Mouse (Mus musculus): ENCODE data around the gene Samhd1. TPM values are rescaled to one million over a fixed set of nuclear protein-coding genes. Genes with fewer than 3 reads are reported as not detected.
A peak's percentile ranks its signal among the peaks of the same experiment; 100 is the strongest.

Gene Samhd1
- polyA plus RNA-seq, 1 experiment from 2014 or later: 24.9 TPM

GRCm38 (mm10) chr2:157153235-157153634 lies 18.2 kb upstream of the Samhd1 start:
- Histone ChIP-seq H3K9me3 (replicated peaks) (no peaks in the 10 kb centered on the region), H3K4me2 (no peak overlapping the region), H3K4me1 (peaks cover 6% of the 10 kb centered on the region; the same call in 1 of the 2 replicates), H3K4me3 (no peak overlapping the region), H3K9ac (no peak overlapping the region), H3K36me3 (peaks cover 97% of the 10 kb centered on the region), H3K27ac (no peak overlapping the region), H3K27me3 (replicated peaks) (no peaks in the 10 kb centered on the region)
- ATAC-seq: no peak
- 78% methylated on average over 2 of the region's 2 CpGs for WGBS (ENCODE audit: insufficient replicate concordance)

GRCm38 (mm10) chr2:157148417-157148816 lies 13.4 kb upstream of the Samhd1 start:
- Histone ChIP-seq H3K9me3 (replicated peaks) (no peaks in the 10 kb centered on the region), H3K4me2 (no peak overlapping the region), H3K4me3 (no peak overlapping the region), H3K36me3 (peaks cover 91% of the 10 kb centered on the region), H3K4me1 (peaks cover 7% of the 10 kb centered on the region; the same call in 1 of the 2 replicates), H3K9ac (no peak overlapping the region), H3K27ac (no peak overlapping the region), H3K27me3 (replicated peaks) (no peaks in the 10 kb centered on the region)
- ATAC-seq: no peak
- WGBS (ENCODE audit: insufficient replicate concordance): 91% methylated on average over 5 of the region's 5 CpGs

GRCm38 (mm10) chr2:157147397-157148020 lies 12.4 kb upstream of the Samhd1 start:
- peaks cover 82% of the 10 kb centered on the region for H3K36me3 ChIP-seq
- H3K9ac ChIP-seq: no peak overlapping the region
- H3K4me1 ChIP-seq: peaks cover 7% of the 10 kb centered on the region; the same call in 1 of the 2 replicates
- no peaks in the 10 kb centered on the region for H3K27me3 ChIP-seq (replicated peaks)
- WGBS (ENCODE audit: insufficient replicate concordance): 79% methylated on average over 9 of the region's 9 CpGs
- no peak overlapping the region for H3K4me2 ChIP-seq
- H3K9me3 ChIP-seq (replicated peaks): no peaks in the 10 kb centered on the region
- H3K4me3 ChIP-seq: no peak overlapping the region
- no peak for ATAC-seq
- H3K27ac ChIP-seq: no peak overlapping the region

- H3K36me3 ChIP-seq: peaks cover 58% of the 10 kb centered on the region
- WGBS (ENCODE audit: insufficient replicate concordance): 58% methylated on average over 1 of the region's 1 CpGs
- H3K9ac ChIP-seq: no peak overlapping the region
- no peaks in the 10 kb centered on the region for H3K9me3 ChIP-seq (replicated peaks)
- H3K4me1 ChIP-seq: peaks cover 7% of the 10 kb centered on the region; the same call in 1 of the 2 replicates
- H3K4me3 ChIP-seq: no peak overlapping the region
- no peak overlapping the region for H3K27ac ChIP-seq
- no peak for ATAC-seq
- H3K27me3 ChIP-seq (replicated peaks): no peaks in the 10 kb centered on the region
- no peak overlapping the region for H3K4me2 ChIP-seq
These were observed 10.1 kb upstream of the Samhd1 start for GRCm38 (mm10) chr2:157145173-157145572.

GRCm38 (mm10) chr2:157144132-157144531 lies 9.1 kb upstream of the Samhd1 start:
- no peak overlapping the region for H3K9ac ChIP-seq
- H3K27me3 ChIP-seq (replicated peaks): no peaks in the 10 kb centered on the region
- no peak for ATAC-seq
- H3K4me3 ChIP-seq: no peak overlapping the region
- H3K27ac ChIP-seq: no peak overlapping the region
- 88% methylated on average over 5 of the region's 5 CpGs for WGBS (ENCODE audit: insufficient replicate concordance)
- peaks cover 11% of the 10 kb centered on the region for H3K4me1 ChIP-seq
- H3K4me2 ChIP-seq: no peak overlapping the region
- peaks cover 48% of the 10 kb centered on the region for H3K36me3 ChIP-seq
- H3K9me3 ChIP-seq (replicated peaks): no peaks in the 10 kb centered on the region

GRCm38 (mm10) chr2:157141962-157142361 lies 6.9 kb upstream of the Samhd1 start:
- no peak for ATAC-seq
- 57% methylated on average over 4 of the region's 4 CpGs for WGBS (ENCODE audit: insufficient replicate concordance)
- Histone ChIP-seq H3K9ac (no peak overlapping the region), H3K4me3 (no peak overlapping the region), H3K9me3 (replicated peaks) (no peaks in the 10 kb centered on the region), H3K27me3 (replicated peaks) (no peaks in the 10 kb centered on the region), H3K27ac (no peak overlapping the region), H3K4me2 (no peak overlapping the region), H3K4me1 (peaks cover 10% of the 10 kb centered on the region), H3K36me3 (peaks cover 27% of the 10 kb centered on the region)

- H3K27me3 ChIP-seq (replicated peaks): no peaks in the 10 kb centered on the region
- no peak overlapping the region for H3K4me2 ChIP-seq
- peaks cover 6% of the 10 kb centered on the region for H3K36me3 ChIP-seq
- peaks cover 24% of the 10 kb centered on the region for H3K4me1 ChIP-seq
- 52% methylated on average over 5 of the region's 5 CpGs for WGBS (ENCODE audit: insufficient replicate concordance)
- ATAC-seq: no peak
- no peak overlapping the region for H3K4me3 ChIP-seq
- H3K9ac ChIP-seq: no peak overlapping the region
- no peak overlapping the region for H3K27ac ChIP-seq
- no peaks in the 10 kb centered on the region for H3K9me3 ChIP-seq (replicated peaks)
These were observed 4.3 kb upstream of the Samhd1 start for GRCm38 (mm10) chr2:157139251-157139802.

- Histone ChIP-seq H3K27ac (no peak overlapping the region), H3K27me3 (replicated peaks) (no peaks in the 10 kb centered on the region), H3K36me3 (peaks cover under 1% of the 10 kb centered on the region; the same call in 1 of the 2 replicates), H3K4me3 (no peak overlapping the region), H3K9ac (no peak overlapping the region), H3K9me3 (replicated peaks) (no peaks in the 10 kb centered on the region), H3K4me1 (peaks cover 27% of the 10 kb centered on the region), H3K4me2 (no peak overlapping the region)
- 49% methylated on average over 5 of the region's 5 CpGs for WGBS (ENCODE audit: insufficient replicate concordance)
- ATAC-seq: no peak
These were observed 3.7 kb upstream of the Samhd1 start for GRCm38 (mm10) chr2:157138808-157139207.

GRCm38 (mm10) chr2:157137959-157138731 lies 3.1 kb upstream of the Samhd1 start:
- H3K36me3 ChIP-seq: no peaks in the 10 kb centered on the region
- H3K9ac ChIP-seq: no peak overlapping the region
- ATAC-seq: no peak
- H3K27me3 ChIP-seq (replicated peaks): no peaks in the 10 kb centered on the region
- no peaks in the 10 kb centered on the region for H3K9me3 ChIP-seq (replicated peaks)
- H3K4me3 ChIP-seq: no peak overlapping the region
- no peak overlapping the region for H3K4me2 ChIP-seq
- H3K4me1 ChIP-seq: peaks cover 34% of the 10 kb centered on the region
- H3K27ac ChIP-seq: no peak overlapping the region
- 51% methylated on average over 9 of the region's 9 CpGs for WGBS (ENCODE audit: insufficient replicate concordance)

GRCm38 (mm10) chr2:157136646-157137045 lies 1.6 kb upstream of the Samhd1 start:
- Histone ChIP-seq H3K27ac (no peak overlapping the region), H3K4me1 (peaks cover 48% of the 10 kb centered on the region), H3K9me3 (replicated peaks) (no peaks in the 10 kb centered on the region), H3K4me3 (no peak overlapping the region), H3K36me3 (no peaks in the 10 kb centered on the region), H3K27me3 (replicated peaks) (no peaks in the 10 kb centered on the region), H3K9ac (no peak overlapping the region), H3K4me2 (no peak overlapping the region)
- ATAC-seq: no peak
- 66% methylated on average over 2 of the region's 2 CpGs for WGBS (ENCODE audit: insufficient replicate concordance)

GRCm38 (mm10) chr2:157136176-157136575 lies 1.1 kb upstream of the Samhd1 start:
- 81% methylated on average over 4 of the region's 4 CpGs for WGBS (ENCODE audit: insufficient replicate concordance)
- no peaks in the 10 kb centered on the region for H3K36me3 ChIP-seq
- peaks cover 49% of the 10 kb centered on the region for H3K4me1 ChIP-seq
- no peak for ATAC-seq
- no peaks in the 10 kb centered on the region for H3K27me3 ChIP-seq (replicated peaks)
- H3K9ac ChIP-seq: no peak overlapping the region
- no peaks in the 10 kb centered on the region for H3K9me3 ChIP-seq (replicated peaks)
- no peak overlapping the region for H3K4me3 ChIP-seq
- no peak overlapping the region for H3K4me2 ChIP-seq
- H3K27ac ChIP-seq: 0 out of 2 replicates have a peak overlapping the region, but pooled peaks have one; percentile 30

GRCm38 (mm10) chr2:157135529-157136120 lies 560 bp upstream of the Samhd1 start:
- Histone ChIP-seq H3K9me3 (replicated peaks) (no peaks in the 10 kb centered on the region), H3K36me3 (no peaks in the 10 kb centered on the region), H3K27ac (peak overlapping the region; percentile 94), H3K9ac (peak overlapping the region; percentile 60), H3K4me3 (peak overlapping the region; percentile 88), H3K4me1 (peaks cover 52% of the 10 kb centered on the region), H3K27me3 (replicated peaks) (no peaks in the 10 kb centered on the region), H3K4me2 (peak overlapping the region; percentile 91)
- WGBS (ENCODE audit: insufficient replicate concordance): 78% methylated on average over 10 of the region's 10 CpGs
- ATAC-seq: no peak

Data from liver, embryonic 12.5 days (tissue).